Mouse (Mus musculus): ENCODE data around the gene Dcaf5. TPM values are rescaled to one million over a fixed set of nuclear protein-coding genes. Genes with fewer than 3 reads are reported as not detected.

Gene Dcaf5
- polyA plus RNA-seq, 1 experiment from 2014 or later, result 11.4 TPM

DNA sequence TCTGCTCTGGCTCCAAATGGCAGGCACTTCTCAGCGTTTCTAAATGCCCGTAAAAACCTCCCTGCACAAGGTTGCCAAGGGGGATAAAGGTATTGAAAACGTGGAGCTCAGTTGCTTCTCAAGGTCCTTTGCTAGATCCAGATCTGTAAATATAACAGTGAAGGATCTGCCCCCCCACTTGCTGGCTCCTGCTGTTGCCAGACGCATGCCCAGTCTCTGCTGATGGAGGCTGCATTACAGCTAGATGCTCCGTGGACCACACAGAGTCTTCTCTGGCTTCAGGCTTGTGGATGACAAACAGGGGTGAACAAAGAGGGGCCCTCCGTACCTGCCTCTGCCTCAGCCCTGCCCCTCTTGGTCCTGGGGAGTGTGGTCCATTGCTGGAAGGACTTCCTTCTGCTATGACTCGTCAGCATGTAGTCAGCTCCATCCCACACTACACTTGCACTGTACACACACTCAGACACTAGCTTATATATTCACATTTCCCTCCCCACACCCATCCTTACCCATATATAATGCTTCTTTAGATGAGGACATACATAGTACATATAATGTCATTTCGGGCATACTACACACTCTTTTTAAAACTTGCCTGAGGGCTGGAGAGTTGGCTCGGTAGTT, 135.5 kb downstream of the Dcaf5 start:
- no peak overlapping the region for H3K27ac ChIP-seq (ENCODE audit: low read depth)
- H3K36me3 ChIP-seq (ENCODE audit: control insufficient read depth, insufficient read depth, low read length), result no peaks in the 10 kb centered on the region
- H3K4me1 ChIP-seq (replicated peaks; ENCODE audit: control insufficient read depth, insufficient read depth, low read length), result no peaks in the 10 kb centered on the region
- H3K4me3 ChIP-seq (ENCODE audit: low read depth, low read length), result no peak overlapping the region
- no peak for DNase-seq (ENCODE audit: low spot score)
- ATAC-seq (replicated peaks; ENCODE audit: low FRiP score, low TSS enrichment, low read depth), result no peak
- H3K9me3 ChIP-seq (ENCODE audit: control insufficient read depth, low read length), result 0 out of 2 replicates have a peak, but pooled peaks cover 5% of the 10 kb centered on the region
- H3K9ac ChIP-seq (ENCODE audit: low read length), result no peak overlapping the region
- H3K27me3 ChIP-seq (replicated peaks; ENCODE audit: control insufficient read depth, insufficient read depth, low read length), result no peaks in the 10 kb centered on the region
- H3K4me2 ChIP-seq (ENCODE audit: low read length), result no peak overlapping the region
- 69% methylated on average over 9 of the region's 9 CpGs for WGBS

DNA sequence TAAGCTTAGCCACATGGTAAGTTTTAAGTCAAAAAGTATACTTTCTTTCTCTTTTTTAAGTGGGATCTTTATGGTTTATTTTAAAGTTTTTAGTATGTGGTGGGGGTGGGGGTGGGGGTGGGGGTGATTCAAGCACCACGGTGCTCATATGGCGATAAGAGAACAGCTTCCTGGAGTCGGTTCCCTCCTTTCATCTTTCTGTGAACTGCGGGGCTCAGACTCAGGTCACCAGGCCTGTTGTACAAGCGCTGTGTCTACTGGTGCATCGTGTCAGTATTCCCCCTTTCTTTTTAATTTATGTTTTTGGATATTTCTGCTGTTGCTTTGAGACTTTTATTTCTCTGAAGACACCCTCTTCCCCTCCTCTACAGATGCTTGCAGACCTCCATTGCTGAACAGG, 137.7 kb downstream of the Dcaf5 start:
- Histone ChIP-seq H3K27ac (ENCODE audit: low read depth) (no peak overlapping the region), H3K4me1 (replicated peaks; ENCODE audit: control insufficient read depth, insufficient read depth, low read length) (no peaks in the 10 kb centered on the region), H3K9me3 (ENCODE audit: control insufficient read depth, low read length) (no peaks in the 10 kb centered on the region), H3K4me3 (ENCODE audit: low read depth, low read length) (no peak overlapping the region), H3K4me2 (ENCODE audit: low read length) (no peak overlapping the region), H3K27me3 (replicated peaks; ENCODE audit: control insufficient read depth, insufficient read depth, low read length) (no peaks in the 10 kb centered on the region), H3K9ac (ENCODE audit: low read length) (no peak overlapping the region), H3K36me3 (ENCODE audit: control insufficient read depth, insufficient read depth, low read length) (no peaks in the 10 kb centered on the region)
- DNase-seq (ENCODE audit: low spot score) (no peak), ATAC-seq (replicated peaks; ENCODE audit: low FRiP score, low TSS enrichment, low read depth) (no peak)
- 47% methylated on average over 6 of the region's 6 CpGs for WGBS

DNA sequence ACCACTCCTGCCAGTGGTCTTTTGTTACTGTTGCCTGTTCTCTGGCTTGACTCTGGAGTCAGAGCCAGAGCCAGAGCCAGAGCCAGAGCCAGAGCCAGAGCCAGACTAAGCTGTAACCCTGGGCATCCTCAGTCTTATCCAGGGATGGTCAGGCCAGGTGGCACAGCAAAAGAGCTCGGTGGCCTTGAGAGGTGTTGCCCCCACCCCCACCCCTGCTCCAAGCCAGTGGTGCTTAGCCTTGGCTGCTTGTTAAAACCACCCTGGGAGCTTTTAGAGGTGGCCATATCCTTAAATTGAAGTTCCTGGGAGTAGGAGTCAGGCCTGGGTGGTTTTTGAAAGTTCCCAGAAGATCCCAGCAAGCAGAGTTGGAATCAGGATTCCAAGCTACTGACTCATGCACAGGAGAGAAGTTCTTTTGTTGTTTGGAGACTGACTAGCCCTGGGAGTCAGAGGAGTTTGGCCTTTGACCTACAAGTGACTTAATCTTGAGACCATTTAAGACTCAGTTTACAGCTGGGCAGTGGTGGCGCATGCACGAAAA, 144.4 kb downstream of the Dcaf5 start:
- no peaks in the 10 kb centered on the region for H3K36me3 ChIP-seq (ENCODE audit: control insufficient read depth, insufficient read depth, low read length)
- no peak overlapping the region for H3K27ac ChIP-seq (ENCODE audit: low read depth)
- H3K4me3 ChIP-seq (ENCODE audit: low read depth, low read length), result no peak overlapping the region
- no peaks in the 10 kb centered on the region for H3K27me3 ChIP-seq (replicated peaks; ENCODE audit: control insufficient read depth, insufficient read depth, low read length)
- no peak for DNase-seq (ENCODE audit: low spot score)
- H3K4me2 ChIP-seq (ENCODE audit: low read length), result no peak overlapping the region
- no peak for ATAC-seq (replicated peaks; ENCODE audit: low FRiP score, low TSS enrichment, low read depth)
- whole genome bisulfite sequencing, result 60% methylated on average over 3 of the region's 3 CpGs
- no peak overlapping the region for H3K9ac ChIP-seq (ENCODE audit: low read length)
- H3K9me3 ChIP-seq (ENCODE audit: control insufficient read depth, low read length), result no peaks in the 10 kb centered on the region
- no peaks in the 10 kb centered on the region for H3K4me1 ChIP-seq (replicated peaks; ENCODE audit: control insufficient read depth, insufficient read depth, low read length)

DNA sequence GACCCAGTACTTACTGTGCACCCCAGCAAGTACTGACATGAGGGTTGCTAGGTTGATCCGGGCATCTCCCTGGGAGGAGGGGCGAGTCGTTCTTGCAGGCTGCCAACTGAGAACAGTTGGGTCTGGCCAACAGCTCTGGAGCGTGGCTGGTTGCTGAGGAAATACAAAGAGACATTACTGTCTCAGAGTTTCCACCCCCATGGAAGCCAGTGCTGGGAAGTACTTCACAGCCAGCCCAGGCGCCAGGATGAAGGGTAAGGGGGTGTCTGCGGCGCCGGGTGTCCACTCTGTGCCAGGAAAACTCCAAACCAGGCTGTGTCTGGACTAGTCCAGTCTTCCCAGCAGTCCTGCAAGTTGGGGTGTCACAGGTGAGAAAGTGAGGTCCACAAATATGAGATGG, 145.4 kb downstream of the Dcaf5 start:
- H3K4me2 ChIP-seq (ENCODE audit: low read length), result no peak overlapping the region
- H3K9me3 ChIP-seq (ENCODE audit: control insufficient read depth, low read length), result no peaks in the 10 kb centered on the region
- DNase-seq (ENCODE audit: low spot score) (no peak), ATAC-seq (replicated peaks; ENCODE audit: low FRiP score, low TSS enrichment, low read depth) (no peak)
- no peak overlapping the region for H3K4me3 ChIP-seq (ENCODE audit: low read depth, low read length)
- WGBS, result 86% methylated on average over 8 of the region's 8 CpGs
- no peaks in the 10 kb centered on the region for H3K4me1 ChIP-seq (replicated peaks; ENCODE audit: control insufficient read depth, insufficient read depth, low read length)
- no peak overlapping the region for H3K9ac ChIP-seq (ENCODE audit: low read length)
- no peaks in the 10 kb centered on the region for H3K36me3 ChIP-seq (ENCODE audit: control insufficient read depth, insufficient read depth, low read length)
- H3K27ac ChIP-seq (ENCODE audit: low read depth), result no peak overlapping the region
- no peaks in the 10 kb centered on the region for H3K27me3 ChIP-seq (replicated peaks; ENCODE audit: control insufficient read depth, insufficient read depth, low read length)

DNA sequence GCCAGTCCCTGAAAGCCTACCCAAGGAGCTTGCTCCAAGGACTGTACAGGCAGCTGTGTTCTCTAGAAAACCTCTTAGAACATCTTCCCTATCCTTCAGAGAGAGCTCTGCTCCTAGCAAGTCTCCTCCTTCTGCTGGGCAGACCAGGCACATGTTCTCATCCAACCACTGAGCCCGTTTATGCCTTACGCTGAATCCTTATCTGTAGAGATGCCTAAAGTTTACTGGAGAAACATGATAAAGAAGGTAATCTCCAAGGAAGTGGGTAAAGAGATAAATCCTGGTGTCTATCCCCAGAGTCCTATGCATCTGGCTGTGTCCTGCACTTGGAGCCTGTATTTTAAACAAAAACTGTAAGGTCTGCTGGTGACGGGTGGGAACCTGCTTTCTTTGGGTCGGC, 145.9 kb downstream of the Dcaf5 start:
- H3K9me3 ChIP-seq (ENCODE audit: control insufficient read depth, low read length), result no peaks in the 10 kb centered on the region
- DNase-seq (ENCODE audit: low spot score) (no peak), ATAC-seq (replicated peaks; ENCODE audit: low FRiP score, low TSS enrichment, low read depth) (no peak)
- no peaks in the 10 kb centered on the region for H3K4me1 ChIP-seq (replicated peaks; ENCODE audit: control insufficient read depth, insufficient read depth, low read length)
- no peak overlapping the region for H3K9ac ChIP-seq (ENCODE audit: low read length)
- WGBS, result 59% methylated on average over 4 of the region's 4 CpGs
- no peak overlapping the region for H3K4me3 ChIP-seq (ENCODE audit: low read depth, low read length)
- H3K27me3 ChIP-seq (replicated peaks; ENCODE audit: control insufficient read depth, insufficient read depth, low read length), result no peaks in the 10 kb centered on the region
- no peaks in the 10 kb centered on the region for H3K36me3 ChIP-seq (ENCODE audit: control insufficient read depth, insufficient read depth, low read length)
- H3K27ac ChIP-seq (ENCODE audit: low read depth), result no peak overlapping the region
- no peak overlapping the region for H3K4me2 ChIP-seq (ENCODE audit: low read length)

DNA sequence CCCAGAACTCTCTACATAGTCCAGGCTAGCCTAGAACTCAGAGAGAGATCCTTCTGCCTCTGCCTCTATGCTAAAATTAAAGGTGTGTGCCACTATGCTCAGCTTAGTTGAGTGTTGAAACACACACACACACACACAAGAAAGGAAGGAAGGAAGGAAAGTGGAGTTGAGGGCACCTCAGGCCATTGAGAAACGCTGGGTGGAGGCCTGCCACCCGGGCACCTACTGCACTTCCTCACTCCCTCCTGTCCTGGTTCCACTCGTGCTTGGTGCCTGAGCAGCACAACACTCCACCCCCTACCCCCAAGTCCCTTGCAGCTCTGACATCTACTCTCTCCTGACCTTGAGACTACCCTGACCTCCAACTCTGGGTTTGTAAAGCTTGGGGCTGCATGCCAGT, 146.7 kb downstream of the Dcaf5 start:
- Histone ChIP-seq H3K4me1 (replicated peaks; ENCODE audit: control insufficient read depth, insufficient read depth, low read length) (no peaks in the 10 kb centered on the region), H3K27ac (ENCODE audit: low read depth) (no peak overlapping the region), H3K9ac (ENCODE audit: low read length) (no peak overlapping the region), H3K4me3 (ENCODE audit: low read depth, low read length) (no peak overlapping the region), H3K4me2 (ENCODE audit: low read length) (no peak overlapping the region), H3K9me3 (ENCODE audit: control insufficient read depth, low read length) (no peaks in the 10 kb centered on the region), H3K27me3 (replicated peaks; ENCODE audit: control insufficient read depth, insufficient read depth, low read length) (no peaks in the 10 kb centered on the region), H3K36me3 (ENCODE audit: control insufficient read depth, insufficient read depth, low read length) (no peaks in the 10 kb centered on the region)
- ATAC-seq (replicated peaks; ENCODE audit: low FRiP score, low TSS enrichment, low read depth) (no peak), DNase-seq (ENCODE audit: low spot score) (no peak)
- 79% methylated on average over 3 of the region's 3 CpGs for WGBS

DNA sequence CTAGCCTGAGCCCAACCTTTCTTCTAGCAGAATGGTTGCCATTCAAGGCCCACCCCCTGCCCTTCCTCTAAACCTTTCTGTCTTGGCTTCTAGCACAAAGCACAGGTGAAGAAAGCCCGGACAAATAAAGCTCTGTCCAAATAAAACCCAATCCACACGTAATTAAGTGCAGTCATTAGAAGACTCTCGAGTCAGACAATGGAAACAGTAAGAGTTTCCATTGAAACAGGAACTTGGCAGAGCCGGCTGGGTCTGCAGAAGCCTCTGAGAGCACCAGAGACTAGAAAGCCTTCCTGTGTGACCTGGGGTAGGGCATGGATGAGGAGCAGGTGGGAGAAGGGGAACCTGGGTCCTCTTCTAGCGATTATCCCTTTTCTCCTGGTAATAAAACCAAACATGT, 150.5 kb downstream of the Dcaf5 start:
- Histone ChIP-seq H3K4me2 (ENCODE audit: low read length) (no peak overlapping the region), H3K9ac (ENCODE audit: low read length) (no peak overlapping the region), H3K9me3 (ENCODE audit: control insufficient read depth, low read length) (no peaks in the 10 kb centered on the region), H3K27me3 (replicated peaks; ENCODE audit: control insufficient read depth, insufficient read depth, low read length) (no peaks in the 10 kb centered on the region), H3K4me1 (replicated peaks; ENCODE audit: control insufficient read depth, insufficient read depth, low read length) (no peaks in the 10 kb centered on the region), H3K27ac (ENCODE audit: low read depth) (no peak overlapping the region), H3K4me3 (ENCODE audit: low read depth, low read length) (no peak overlapping the region), H3K36me3 (ENCODE audit: control insufficient read depth, insufficient read depth, low read length) (no peaks in the 10 kb centered on the region)
- WGBS, result 58% methylated on average over 5 of the region's 5 CpGs
- ATAC-seq (replicated peaks; ENCODE audit: low FRiP score, low TSS enrichment, low read depth) (no peak), DNase-seq (ENCODE audit: low spot score) (no peak)

Small RNAs within 50 kb of the gene (microRNA-seq; reads per million reads assigned to microRNA genes)
- gene Mir1843a, result 42.2 reads per million, percentile 52 among the genes with 10 or more reads in this experiment

Other genes with a start within 250 kb of the Dcaf5 start
- gene Actn1, start 176.2 kb downstream of the Dcaf5 start, polyA plus RNA-seq (2014; fragmentation: Nextera tagmentation; extraction: Ambion mirVana), result 66.0 and 68.6 TPM in 2 replicates
- gene Exd2, start 26.5 kb upstream of the Dcaf5 start, polyA plus RNA-seq (2014; fragmentation: Nextera tagmentation; extraction: Ambion mirVana), result 29.4 and 36.5 TPM in 2 replicates
- 5.9 and 6.9 TPM in 2 replicates for gene Galnt16, start 81.7 kb upstream of the Dcaf5 start, polyA plus RNA-seq (2014; fragmentation: Nextera tagmentation; extraction: Ambion mirVana)
- 26.1 and 29.4 TPM in 2 replicates for gene Slc39a9, start 207.3 kb upstream of the Dcaf5 start, polyA plus RNA-seq (2014; fragmentation: Nextera tagmentation; extraction: Ambion mirVana)
- 316 and 325 TPM in 2 replicates for gene Erh, start 207.7 kb upstream of the Dcaf5 start, polyA plus RNA-seq (2014; fragmentation: Nextera tagmentation; extraction: Ambion mirVana)